In genomic region chr7:66355791-66356522, GRCm38 (mm10) we compare ENCODE assay signal across 32 mouse cellular contexts. TPM values are rescaled to one million over a fixed set of nuclear protein-coding genes. Genes with fewer than 3 reads are reported as not detected.
A peak's percentile ranks its signal among the peaks of the same experiment; 100 is the strongest.
DNase-seq lines count a peak whose midpoint lies in the region; ATAC-seq and TF ChIP-seq lines count a peak whose summit lies in the region.
"Had no signal": no experiment of that assay in that cellular context is flagged by ENCODE, and none has a peak within 500 bp of the region (broad histone marks: within the 10 kb centered on the region; RNA-seq: fewer than 3 reads in every experiment).

No protein-coding gene starts in this region.

- TF ChIP-seq POLR2A in lung, adult 2 months (IDR thresholded peaks at IDR 0.05; ENCODE audit: borderline replicate concordance, extremely low read depth, low read depth, low read length): no peak

- TF ChIP-seq CTCF in lung, adult 2 months (IDR thresholded peaks at IDR 0.05; ENCODE audit: insufficient read depth, low read length): no peak

- H3K9ac ChIP-seq in liver, embryonic 13.5 days: no peak overlapping the region
- H3K9ac ChIP-seq: limb, embryonic 12.5 days; lung, embryonic 15.5 days; midbrain, embryonic 12.5 days; stomach, embryonic 15.5 days had no signal

- H3K4me1 ChIP-seq in lung, adult 2 months (ENCODE audit: control insufficient read depth, insufficient read depth, low read length): peaks cover 2% of the 10 kb centered on the region; the same call in 1 of the 2 replicates
- H3K4me1 ChIP-seq in liver, embryonic 13.5 days (replicated peaks): peaks cover 24% of the 10 kb centered on the region
- H3K4me1 ChIP-seq: heart, embryonic 10.5 days; limb, embryonic 12.5 days; lung, embryonic 15.5 days; midbrain, embryonic 12.5 days; stomach, embryonic 15.5 days had no signal

- peaks cover 9% of the 10 kb centered on the region for H3K36me3 ChIP-seq in liver, embryonic 13.5 days
- H3K36me3 ChIP-seq: midbrain, embryonic 12.5 days; stomach, embryonic 15.5 days had no signal

- no peak overlapping the region for H3K27ac ChIP-seq in liver, embryonic 13.5 days
- H3K27ac ChIP-seq: heart, embryonic 10.5 days; hindbrain, postnatal 0 days; layer of hippocampus, adult 2 months; limb, embryonic 12.5 days; lung, embryonic 15.5 days; midbrain, embryonic 12.5 days; stomach, embryonic 15.5 days had no signal

- peak; percentile 69 for ATAC-seq in common myeloid progenitor, adult 5-6 weeks (replicated peaks; ENCODE audit: low read depth, poor library complexity, severe bottlenecking)
- peak; percentile 93 for ATAC-seq in liver, embryonic 13.5 days (ENCODE audit: low read depth)
- ATAC-seq in megakaryocyte-erythroid progenitor cell, adult 5-6 weeks (replicated peaks; ENCODE audit: low FRiP score, low TSS enrichment, poor library complexity, severe bottlenecking): peak; percentile 98
- ATAC-seq: CD4-positive, CD25-positive, alpha-beta regulatory T cell, adult 4 months; forebrain, embryonic 14.5 days; hindbrain, postnatal 0 days; intestine, embryonic 16.5 days had no signal

- H3K4me3 ChIP-seq in lung, adult 2 months (replicated peaks; ENCODE audit: extremely low read depth, low read depth, low read length): no peak overlapping the region
- no peak overlapping the region for H3K4me3 ChIP-seq in liver, embryonic 13.5 days (replicated peaks)
- H3K4me3 ChIP-seq: heart, embryonic 10.5 days; layer of hippocampus, adult 2 months; limb, embryonic 12.5 days; lung, embryonic 15.5 days; midbrain, embryonic 12.5 days; stomach, embryonic 15.5 days had no signal

- H3K9me3 ChIP-seq in liver, embryonic 13.5 days (replicated peaks): 0 out of 2 replicates have a peak, but pooled peaks cover 3% of the 10 kb centered on the region
- H3K9me3 ChIP-seq: heart, embryonic 10.5 days; lung, embryonic 15.5 days; midbrain, embryonic 12.5 days; stomach, embryonic 15.5 days had no signal

- WGBS in lung, adult 2 months: 70% methylated on average over 8 of the region's 8 CpGs
- 58% methylated on average over 8 of the region's 8 CpGs for WGBS in liver, embryonic 13.5 days (ENCODE audit: insufficient replicate concordance)

- H3K4me2 ChIP-seq in liver, embryonic 13.5 days: no peak overlapping the region
- H3K4me2 ChIP-seq: limb, embryonic 12.5 days; lung, embryonic 15.5 days; midbrain, embryonic 12.5 days; stomach, embryonic 15.5 days had no signal

- DNase-seq in lung, postnatal 36 days: peak; percentile 41
- DNase-seq in lung, adult 2 months: no peak
- DNase-seq in liver, embryonic 13.5 days: no peak
- DNase-seq in adrenal gland, postnatal 25 days: no peak
- DNase-seq in adrenal gland, adult 8-10 months: no peak
- DNase-seq: cerebellum, adult 2 months; cerebellum, postnatal 36 days; heart, postnatal 14 days; kidney, postnatal 25 days; lung, postnatal 4 days; right cerebral cortex, postnatal 14 days; spleen, adult 18-20 months had no signal

- H3K27me3 ChIP-seq in liver, embryonic 13.5 days: no peaks in the 10 kb centered on the region
- H3K27me3 ChIP-seq: limb, embryonic 12.5 days; lung, embryonic 15.5 days; midbrain, embryonic 12.5 days; stomach, embryonic 15.5 days had no signal

RNA-seq across cellular contexts. Expression of gene Gm10974, which starts 9.7 kb away (rescaled TPM):
- not detected in 2 replicates for polyA plus RNA-seq in lung, adult 2 months (2012; rRNA removed)
- total RNA-seq in common myeloid progenitor, adult 5-6 weeks (2017): not detected in 2 replicates
- not detected in 2 replicates for polyA plus RNA-seq in liver, embryonic 13.5 days (2015; fragmentation: Nextera tagmentation; extraction: Ambion mirVana)
- total RNA-seq in megakaryocyte-erythroid progenitor cell, adult 5-6 weeks (2014; fragmentation: Nextera tagmentation): not detected in 2 replicates
- not detected in 2 replicates for total RNA-seq in megakaryocyte-erythroid progenitor cell, adult 5-6 weeks (2017)
- not detected in 2 replicates for total RNA-seq in adrenal gland, postnatal 25 days (2021)
- not detected for total RNA-seq in adrenal gland, adult 8-10 months (2022)
- total RNA-seq: gastrocnemius, adult 8-10 months; heart, postnatal 14 days; hindbrain, postnatal 0 days; layer of hippocampus, adult 2 months; layer of hippocampus, postnatal 25 days had no signal
- polyA plus RNA-seq: CD4-positive, CD25-positive, alpha-beta regulatory T cell, adult 4 months; cerebellum, adult 2 months; embryonic facial prominence, embryonic 14.5 days; forebrain, embryonic 14.5 days; gonadal fat pad, adult 2 months; heart, embryonic 10.5 days; hindbrain, embryonic 11.5 days; hindbrain, postnatal 0 days; intestine, embryonic 16.5 days; kidney, embryonic 14.5 days; limb, embryonic 12.5 days; lung, embryonic 15.5 days; midbrain, embryonic 12.5 days; stomach, embryonic 15.5 days; thymus, postnatal 0 days; urinary bladder, adult 2 months had no signal

RNA-seq across cellular contexts. Expression of gene Lrrk1, which starts 32.2 kb away (rescaled TPM):
- 69.1 and 76.4 TPM in 2 replicates for polyA plus RNA-seq in lung, adult 2 months (2012; rRNA removed)
- 16.6 and 16.8 TPM in 2 replicates for total RNA-seq in common myeloid progenitor, adult 5-6 weeks (2017)
- polyA plus RNA-seq in liver, embryonic 13.5 days (2015; fragmentation: Nextera tagmentation; extraction: Ambion mirVana): 3.8 and 4.2 TPM in 2 replicates
- total RNA-seq in megakaryocyte-erythroid progenitor cell, adult 5-6 weeks (2014; fragmentation: Nextera tagmentation): 14.7 and 18.4 TPM in 2 replicates
- total RNA-seq in megakaryocyte-erythroid progenitor cell, adult 5-6 weeks (2017): 7.2 and 19.7 TPM in 2 replicates
- 16.6 and 18.5 TPM in 2 replicates for total RNA-seq in adrenal gland, postnatal 25 days (2021)
- total RNA-seq in adrenal gland, adult 8-10 months (2022): 10 to 100 TPM; 15.9 to 27.3 (median 21.8) TPM
